Mouse (Mus musculus) T-helper 2 cell (primary cell): Measurements from ENCODE around the gene Ooep.
"Not testable (repeated sequence)": the region's sequence is repeated elsewhere in the genome, so short reads cannot be mapped to it uniquely, and the experiment has no call there.

Experiments used
- in situ Hi-C: fragments of 300-600 bp; cut with MboI, MseI; formaldehyde crosslinking; loops from one replicate; pipeline ENCODE4 v1.15.1; 2025; ENCODE audit warnings: high pct_unique_total_duplicates

Ooep gene

DNA sequence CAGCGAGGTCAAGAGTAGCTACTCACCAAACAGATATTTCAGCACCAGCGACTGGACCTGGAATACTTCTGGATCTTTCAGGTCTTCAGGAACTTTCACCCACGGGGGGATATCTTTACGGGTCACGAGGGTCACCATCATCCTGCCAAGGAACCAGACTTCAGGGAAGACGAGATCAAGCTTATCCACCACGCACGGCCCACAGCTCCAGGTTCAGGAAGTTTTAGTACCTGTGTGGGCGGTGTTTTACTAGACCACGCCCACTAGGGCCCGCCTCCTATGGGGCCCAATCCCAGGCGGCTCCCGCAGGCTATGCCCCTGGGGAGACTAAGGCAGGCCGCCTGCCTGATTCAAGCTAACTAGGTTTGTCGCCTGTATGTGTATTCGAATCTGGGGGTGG, 10.6 kb downstream of the Ooep start, which contains the start of gene Dppa5a:
Gene Dppa5a (minus strand): TSS at position 219 of the 400 bp plus-strand sequence.
- in situ Hi-C loops: not testable (repeated sequence)

DNA sequence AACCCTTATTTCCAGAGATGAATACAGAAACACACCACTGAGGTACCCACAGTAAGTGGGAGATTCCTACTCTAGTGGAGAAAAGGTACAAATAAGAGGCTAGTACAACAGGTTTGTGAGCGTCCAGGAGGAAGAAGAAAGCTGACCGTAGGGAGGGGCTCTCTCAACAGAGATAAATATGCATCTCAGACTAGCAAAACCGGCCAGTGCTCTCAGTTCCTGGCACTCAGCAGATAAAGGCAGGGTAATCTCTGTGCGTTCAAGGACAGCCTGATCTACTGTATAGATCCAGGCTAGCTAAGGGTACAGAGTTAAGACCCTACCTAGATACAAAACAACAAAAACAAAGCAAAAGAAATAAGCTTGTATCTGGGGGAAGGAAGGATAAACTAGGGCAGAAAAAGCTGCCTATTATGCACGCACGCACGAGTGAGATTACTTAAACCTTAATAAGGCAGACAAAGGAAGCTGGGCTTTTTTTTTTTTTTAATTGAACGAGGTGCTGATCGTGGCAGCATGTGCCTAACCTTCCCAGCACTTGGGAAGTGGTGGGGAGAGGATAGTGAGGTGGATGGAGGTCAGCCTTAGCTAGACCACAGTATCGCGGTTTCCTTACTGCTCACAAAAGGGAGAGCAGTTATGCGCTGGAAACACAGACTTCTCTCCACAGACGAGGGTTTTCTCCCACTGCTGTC, 12.5 kb downstream of the Ooep start:
- in situ Hi-C loops: no loop called here

DNA sequence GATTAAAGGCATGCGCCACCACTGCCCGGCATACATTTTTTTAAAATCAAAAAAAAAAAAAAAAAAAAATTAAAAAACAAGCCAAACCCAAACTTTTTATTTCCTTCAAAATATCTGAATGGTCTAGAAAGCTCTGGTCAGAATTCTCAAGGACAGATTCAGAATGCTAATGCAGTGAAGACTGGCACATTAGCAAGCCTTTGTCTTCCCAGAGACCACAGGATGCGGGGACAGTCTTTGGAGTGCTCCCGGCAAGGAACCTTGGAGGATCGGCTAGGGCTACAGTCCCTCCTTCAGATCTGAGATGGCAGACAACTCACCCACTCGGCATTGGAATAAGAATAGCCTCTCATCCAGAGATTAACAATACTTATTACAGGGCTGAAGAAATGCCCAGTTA, 13.8 kb downstream of the Ooep start:
- in situ Hi-C loops: no loop called here

DNA sequence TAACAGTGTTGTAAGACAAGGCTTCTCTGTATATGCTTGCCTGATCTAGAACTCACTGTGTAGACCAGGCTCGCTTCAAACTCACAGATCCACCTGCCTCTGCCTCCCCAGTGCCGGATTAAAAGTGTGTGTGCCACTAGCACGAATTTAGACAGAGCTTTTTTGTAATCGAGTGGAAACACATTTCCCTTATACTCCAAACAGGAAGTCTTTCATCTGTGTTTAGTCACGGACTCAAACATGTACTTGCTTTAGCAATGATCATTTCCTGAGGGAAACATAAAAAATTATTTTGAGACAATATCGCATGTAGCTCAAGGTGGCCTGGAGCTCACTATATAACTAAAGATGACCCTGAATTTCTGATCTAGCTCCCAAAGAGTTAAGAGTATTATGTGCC, 15.2 kb downstream of the Ooep start:
- in situ Hi-C loops: no loop called here

DNA sequence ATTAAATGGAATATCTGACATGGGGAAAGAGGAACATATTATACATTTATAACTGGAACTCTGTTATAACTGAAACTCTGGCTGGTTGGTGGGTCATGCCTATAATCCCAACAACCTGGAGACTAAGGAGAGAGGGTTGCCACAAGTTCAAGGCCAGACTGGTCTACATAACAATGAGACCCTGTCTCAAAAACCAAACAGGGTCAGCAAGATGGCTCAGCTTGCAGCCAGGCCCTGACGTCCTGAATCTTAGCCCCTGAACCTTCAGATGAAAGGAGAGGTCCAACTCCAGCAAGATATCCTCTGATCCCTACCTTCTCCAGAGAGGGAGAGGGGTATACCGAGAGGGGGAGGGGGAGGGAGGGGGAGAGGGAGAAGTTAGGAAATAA, 18.0 kb downstream of the Ooep start:
- in situ Hi-C loops: no loop called here

DNA sequence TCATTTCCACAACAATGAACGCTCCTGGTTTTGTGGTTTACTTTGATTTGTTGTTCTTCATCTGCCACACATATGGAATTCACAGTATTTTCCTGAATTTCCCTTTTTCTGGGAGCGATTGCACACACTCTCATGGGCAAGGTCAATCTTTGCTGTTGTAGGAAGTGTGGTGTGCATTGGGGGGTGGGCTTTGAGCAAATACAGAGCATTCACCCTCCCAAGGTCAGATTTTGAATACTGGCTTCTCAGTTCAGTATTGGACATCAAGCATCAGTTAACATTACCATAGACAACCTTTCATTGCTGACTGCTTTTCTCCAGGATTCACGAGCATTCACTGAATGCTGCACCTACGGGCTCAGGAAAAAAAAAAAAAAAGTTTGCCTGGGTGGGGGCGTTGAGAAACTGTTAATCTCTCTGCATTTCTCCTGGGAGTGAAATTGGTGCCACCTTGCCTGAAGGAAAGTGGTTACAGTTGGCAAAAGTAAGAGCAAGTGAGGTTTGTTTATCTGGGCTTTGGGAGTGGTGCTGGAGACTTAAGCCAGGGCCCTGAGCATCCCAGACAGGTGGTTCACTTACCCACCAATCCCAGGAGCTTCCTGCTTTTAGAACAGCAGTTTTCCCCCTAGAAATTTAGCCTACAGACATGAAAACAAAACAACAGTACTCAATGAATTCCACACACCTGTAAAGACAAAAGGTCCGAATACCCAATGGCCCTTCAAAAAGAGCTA, 18.6 kb downstream of the Ooep start:
- in situ Hi-C loops: no loop called here

DNA sequence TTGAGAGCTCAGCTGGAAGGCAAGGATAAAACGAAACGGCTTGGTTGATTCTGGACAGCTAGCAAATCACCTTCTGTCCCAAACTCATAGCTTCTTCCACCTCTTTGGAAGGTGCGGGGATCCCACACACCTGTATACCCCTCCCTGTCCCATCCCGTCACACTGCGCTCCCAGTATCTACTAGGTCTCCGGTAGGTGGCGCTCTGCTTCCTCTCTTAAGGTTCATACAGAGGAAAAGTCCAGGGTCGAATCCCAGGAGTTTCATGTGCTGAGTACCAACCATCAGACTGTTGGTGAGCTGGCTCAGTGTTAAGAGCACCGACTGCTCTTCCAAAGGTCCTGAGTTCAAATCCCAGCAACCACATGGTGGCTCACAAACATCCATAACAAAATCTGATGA, 20.5 kb downstream of the Ooep start:
- in situ Hi-C loops: no loop called here

DNA sequence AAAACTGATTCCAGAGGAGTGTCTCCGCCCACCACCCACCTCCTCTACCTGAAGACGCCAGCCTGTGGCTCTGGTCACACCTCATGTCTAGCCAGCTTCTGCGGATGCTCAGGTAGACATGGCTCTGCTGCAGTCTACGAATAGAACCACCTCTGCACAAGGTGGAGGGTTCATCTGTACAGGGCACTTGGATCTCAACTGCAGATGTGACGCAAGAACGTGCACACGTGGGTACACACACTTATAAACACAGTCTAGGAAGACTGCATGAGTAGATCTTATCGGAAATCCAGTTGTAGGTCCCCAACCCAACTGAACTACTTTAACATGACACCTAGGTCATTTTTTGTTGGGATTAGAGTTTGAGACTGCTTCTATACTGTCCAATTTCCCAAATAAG, 22.9 kb downstream of the Ooep start, which contains the start of gene Gsta2:
Gene Gsta2 (minus strand): TSS at position 178 of the 400 bp plus-strand sequence.
- in situ Hi-C loops: no loop called here

DNA sequence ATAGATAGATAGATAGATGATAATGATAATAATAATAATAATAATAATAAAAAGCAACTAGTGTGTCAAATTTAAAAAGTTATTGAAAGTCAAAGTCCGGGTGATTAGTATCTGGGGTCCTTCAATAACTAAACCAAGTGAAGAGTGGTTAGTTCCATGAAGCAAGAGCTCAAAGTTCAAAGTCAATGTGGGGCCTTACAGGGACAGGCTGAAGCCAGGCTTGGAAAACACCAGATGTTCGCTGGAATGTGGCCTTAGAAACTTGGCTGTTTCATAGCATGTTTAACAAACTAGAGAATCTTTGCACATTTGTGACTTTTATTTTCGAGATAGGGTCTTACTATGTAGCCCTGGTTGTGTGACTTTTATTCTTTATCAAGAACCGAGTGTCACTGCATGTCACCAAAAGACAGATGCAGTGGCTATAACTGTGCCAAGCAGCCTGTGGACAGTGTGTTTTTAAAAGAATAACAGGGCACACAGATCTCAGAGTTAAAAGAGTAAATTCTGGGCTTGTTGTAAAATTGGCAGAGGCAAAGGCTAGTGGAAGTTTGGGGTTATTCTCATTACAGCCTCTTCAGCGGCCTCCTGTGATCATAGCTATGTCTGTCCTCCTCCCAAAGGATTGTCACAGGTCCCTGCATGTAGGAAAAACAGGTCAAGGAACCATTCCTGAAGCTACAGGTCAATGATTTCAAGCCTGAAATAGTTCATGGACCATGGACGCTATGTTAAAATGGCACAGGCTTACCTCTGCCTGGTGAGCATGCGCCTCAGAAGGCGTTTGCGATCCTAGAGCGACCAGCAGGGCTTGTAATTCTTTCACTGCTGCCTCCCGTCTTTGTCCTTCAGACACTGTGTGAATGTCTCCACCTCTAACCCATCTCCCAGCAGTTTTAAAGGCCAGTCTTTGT, 23.6 kb downstream of the Ooep start:
- in situ Hi-C loops: no loop called here

DNA sequence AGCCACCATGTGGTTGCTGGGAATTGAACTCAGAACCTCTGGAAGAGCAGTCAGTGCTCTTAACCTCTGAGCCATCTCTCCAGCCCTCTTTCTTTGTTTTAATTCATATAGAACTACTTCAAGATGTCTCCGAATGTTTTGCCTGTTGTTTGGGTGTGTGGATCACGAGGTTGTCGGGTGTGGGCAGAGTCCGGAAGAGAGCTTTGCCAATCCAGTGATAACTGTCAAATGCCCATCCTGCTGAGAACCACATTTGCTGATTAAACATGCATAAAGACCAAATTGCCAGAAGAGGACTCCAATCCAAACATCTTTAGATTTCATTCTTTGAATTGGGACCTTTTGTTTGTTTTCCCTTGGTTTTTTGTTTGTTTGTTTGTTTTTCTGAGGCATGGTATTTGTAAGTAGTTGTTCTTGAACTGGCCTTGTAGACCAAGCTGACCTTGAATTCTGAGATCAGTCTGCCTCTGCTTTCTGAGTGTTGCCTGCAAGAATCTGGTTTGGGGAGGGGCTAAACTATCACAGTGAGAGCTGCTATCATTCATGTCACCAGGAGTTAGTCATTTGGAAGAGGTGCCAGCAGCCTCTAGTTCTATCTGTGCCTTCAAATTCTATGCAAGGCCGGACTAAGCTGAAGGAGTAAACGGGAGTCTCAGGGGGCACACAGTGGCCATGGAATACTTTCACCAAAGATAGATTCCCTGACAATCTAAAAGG, 26.9 kb downstream of the Ooep start:
- in situ Hi-C loops: no loop called here

DNA sequence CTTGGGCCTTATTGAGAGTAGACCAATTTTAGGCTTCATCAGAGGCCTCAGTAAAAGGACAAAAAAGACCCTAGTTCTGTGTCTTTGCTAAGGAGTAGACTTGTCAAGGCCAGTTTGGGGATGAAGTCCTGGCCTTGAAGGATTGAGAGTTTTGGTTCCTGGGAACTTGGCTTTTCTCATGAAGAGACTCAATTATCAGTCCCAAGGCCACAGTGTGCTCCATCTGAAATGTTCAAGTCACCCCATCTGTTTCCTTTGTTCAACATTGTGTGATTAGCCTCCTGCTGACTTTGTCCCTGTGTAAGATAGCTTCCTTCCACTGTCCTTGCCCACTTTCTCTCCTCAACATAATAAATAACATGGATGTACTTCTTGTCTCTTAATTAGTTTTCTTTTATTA, 28.5 kb downstream of the Ooep start:
- in situ Hi-C loops: not testable (repeated sequence)

DNA sequence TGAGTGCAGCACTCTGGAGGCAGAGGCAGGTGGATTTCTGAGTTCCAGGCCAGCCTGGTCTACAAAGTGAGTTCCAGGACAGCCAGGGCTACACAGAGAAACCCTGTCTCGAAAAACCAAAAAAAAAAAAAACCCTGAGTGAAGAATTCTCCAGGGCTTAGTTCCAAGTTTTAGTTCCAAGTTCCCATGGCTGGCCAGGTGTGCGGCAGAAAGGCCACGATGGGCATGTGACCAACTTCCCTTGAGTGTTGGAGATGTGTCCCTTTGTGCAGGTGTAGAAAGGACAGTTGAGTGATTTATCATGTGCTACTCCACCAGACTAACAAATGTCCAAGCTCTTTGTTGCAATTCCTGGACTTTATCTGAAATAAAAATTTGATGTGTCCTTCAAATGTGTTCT, 29.4 kb downstream of the Ooep start:
- in situ Hi-C loops: loop anchor here (5.0 kb wide), 1 partner anchor 57 kb away; no protein-coding TSS in a partner anchor

DNA sequence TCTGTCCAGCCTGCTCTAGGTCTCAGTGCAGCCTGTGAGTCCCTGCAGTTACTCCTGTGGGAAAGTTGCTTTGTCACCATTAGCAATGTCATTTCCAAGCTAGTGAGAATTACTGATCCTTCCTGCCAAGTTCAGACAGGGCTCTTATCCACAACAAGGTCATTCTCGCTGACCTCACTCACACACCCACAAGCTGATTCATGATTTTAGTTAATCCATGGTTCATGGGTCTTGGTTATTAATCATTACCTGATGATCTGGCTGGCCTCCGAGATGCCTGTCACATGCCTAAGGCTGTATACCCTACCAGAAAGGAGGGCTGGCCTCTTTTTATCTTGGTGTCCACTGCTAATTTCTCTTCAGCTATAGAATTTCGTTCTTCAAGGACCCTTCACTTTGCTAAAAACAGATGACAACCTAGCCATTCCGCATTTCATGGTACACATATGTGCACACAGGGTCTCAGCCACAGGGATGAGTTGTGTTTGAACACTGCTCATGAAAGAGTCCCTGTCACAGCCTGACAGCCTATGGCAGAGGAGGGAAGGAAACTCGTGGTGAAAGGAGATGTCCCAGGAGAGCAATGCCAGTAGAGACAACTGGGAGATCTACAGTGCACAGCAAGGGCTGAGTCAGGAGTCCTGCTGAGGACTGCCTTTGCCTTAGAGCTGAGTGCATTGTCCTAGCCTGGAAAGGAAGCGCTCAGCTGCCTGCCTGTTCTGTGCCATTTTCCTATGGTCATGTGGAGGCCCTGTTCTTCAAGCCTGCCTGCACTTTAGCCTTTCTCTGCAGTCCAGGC, 30.1 kb downstream of the Ooep start:
- in situ Hi-C loops: loop anchor here (5.0 kb wide), 1 partner anchor 56 kb away; no protein-coding TSS in a partner anchor

DNA sequence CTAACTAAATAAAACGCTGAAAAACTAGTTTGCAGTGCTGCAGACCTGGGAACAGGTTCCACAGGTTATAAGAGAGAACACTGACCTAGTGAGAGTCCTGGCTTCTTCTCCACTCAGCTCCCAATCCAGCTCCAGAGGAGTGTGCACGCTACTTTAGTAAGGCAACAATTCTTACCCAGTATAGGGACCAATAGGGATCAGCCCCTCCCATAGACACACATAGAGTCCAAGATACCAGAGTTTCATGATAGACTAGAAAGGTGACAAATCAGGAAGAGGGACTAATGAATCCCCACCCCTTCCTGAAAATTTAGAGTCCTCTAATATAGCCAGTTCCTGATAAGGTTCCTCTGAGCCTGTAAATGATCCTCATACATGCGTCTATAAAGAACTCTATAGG, 31.5 kb downstream of the Ooep start:
- in situ Hi-C loops: loop anchor here (5.0 kb wide), 1 partner anchor 55 kb away; no protein-coding TSS in a partner anchor

DNA sequence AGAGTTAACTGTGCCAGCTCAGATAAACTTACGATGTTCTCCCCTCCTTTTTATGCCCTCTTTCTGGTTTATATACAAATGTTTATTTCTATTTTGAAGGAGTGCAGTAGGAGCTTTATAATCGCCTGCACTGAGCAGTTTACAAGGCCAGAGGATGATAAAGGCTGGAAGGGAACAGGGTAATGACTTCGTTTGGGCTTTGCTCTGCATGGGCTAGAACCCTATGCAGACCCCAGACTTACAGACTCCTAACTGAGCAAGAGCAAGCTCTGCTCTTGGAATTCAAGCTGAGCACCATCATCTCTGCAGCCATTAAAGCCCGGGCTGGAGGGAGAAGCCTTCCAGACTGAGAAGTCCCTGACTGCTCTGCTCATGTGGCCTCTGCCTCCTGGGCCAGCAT, 33.3 kb downstream of the Ooep start:
- in situ Hi-C loops: loop anchor here (5.0 kb wide), 1 partner anchor 53 kb away; no protein-coding TSS in a partner anchor

DNA sequence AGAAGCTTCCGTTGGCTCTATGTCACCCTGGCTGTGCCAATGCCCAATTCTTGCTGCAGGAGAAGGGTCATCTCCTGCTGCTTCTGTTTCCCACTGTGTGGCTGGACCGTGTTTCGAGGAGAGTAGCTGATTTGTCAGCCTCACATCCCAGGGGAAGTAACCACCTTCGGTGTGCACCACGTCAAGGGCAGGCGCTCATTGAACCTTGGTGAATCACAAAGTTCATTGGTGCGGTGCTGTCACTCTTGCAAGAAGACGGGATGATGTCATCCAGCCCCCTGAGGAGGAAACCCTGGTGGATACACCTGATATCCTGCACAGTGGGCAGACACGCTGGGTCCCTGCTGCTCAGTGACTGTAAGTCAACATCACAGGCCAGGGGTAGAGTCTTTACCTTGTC, 35.5 kb downstream of the Ooep start:
- in situ Hi-C loops: not testable (repeated sequence)

DNA sequence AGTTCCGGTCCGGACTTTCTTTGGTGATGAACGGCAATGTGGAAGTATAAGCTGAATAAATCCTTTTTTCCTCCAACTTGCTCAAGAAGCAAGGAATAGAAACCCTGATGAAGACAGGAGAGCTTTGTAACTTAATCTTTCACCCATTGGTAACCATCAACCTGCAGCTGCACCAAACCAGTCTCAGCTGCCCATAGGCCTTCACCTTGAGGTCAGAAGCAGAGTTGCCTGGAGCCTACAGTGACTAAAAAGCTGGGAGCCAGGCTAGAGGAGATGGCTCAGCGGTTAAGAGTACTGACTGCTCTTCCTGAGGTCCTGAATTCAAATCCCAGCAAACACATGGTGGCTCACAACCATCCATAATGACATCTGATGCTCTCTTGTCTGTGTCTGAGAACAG, 36.0 kb downstream of the Ooep start:
- in situ Hi-C loops: not testable (repeated sequence)

DNA sequence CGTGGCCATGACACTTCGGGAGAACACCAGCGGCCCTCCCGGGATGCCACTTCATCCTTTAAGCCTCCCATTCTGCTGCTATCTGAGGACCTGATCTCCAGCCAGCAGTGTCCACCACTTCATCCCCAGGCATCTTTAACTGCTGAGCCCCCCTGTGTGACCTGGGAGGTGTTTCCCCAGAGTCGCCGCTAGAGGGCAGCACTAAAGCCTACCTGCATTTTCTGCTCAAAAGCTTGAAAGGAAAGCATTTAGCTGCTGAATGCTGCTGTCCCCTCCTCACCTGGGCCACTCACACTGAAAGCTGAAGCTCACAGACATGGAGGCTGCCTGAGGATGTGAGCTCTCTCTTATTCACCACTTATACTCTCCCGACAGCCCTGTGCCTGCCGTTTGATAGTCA, 38.2 kb downstream of the Ooep start:
- in situ Hi-C loops: not testable (repeated sequence)

DNA sequence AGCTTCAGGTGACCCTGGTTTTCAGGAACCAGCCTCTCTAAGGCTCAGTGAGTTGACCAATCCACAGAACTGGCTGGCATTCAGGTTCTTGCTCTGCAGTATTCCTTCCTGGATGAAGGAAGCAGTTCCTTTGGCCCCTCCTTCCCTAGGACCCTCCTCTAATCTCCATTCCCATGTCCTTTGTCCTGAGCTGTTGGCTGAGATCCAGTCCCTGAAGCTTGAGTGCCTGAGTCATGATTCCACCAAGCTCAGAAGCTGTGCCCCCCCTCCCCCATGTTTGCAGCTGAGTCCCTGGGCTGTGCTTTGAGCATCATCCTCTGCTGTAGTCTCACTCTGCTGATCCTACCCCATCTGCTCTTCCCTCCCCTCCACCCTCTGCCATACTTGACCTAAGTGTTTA, 41.5 kb downstream of the Ooep start:
- in situ Hi-C loops: not testable (repeated sequence)

DNA sequence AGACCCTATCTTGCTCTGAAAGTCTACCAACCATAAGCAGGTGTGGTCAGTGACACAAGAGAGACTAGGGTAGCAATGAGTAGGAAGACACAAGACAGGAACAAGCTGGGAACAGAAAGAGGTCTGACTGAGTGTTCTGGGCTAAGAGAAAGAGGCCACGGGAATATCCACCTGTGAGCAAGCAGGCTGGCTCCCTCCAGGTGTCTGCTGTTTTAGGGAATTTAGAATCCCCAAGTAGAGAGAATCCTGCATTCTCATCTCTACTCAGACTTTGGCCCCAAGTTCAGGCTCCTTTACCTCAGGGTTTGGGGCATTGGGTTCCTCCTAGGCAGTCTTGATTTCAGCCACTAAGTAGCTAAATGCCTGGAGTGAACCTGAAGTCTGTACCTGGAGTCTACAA, 51.2 kb downstream of the Ooep start, which contains the start of gene Omt2b:
Gene Omt2b (plus strand): TSS at position 301 of the 400 bp plus-strand sequence.
- in situ Hi-C loops: not testable (repeated sequence)
